Mouse (Mus musculus) G1E (cell line): ENCODE results near the gene Ino80b.

ENCODE experiments used
- CTCF ChIP-seq: IDR thresholded peaks from 2 replicates; pipeline ENCODE4 v1.5.1; 2012; ENCODE audit warnings: low read depth, low read length, inconsistent platforms, mixed read lengths
- GATA1 ChIP-seq: IDR thresholded peaks from 2 replicates; pipeline ENCODE4 v1.6.1; 2012; ENCODE audit warnings: borderline replicate concordance, low read length, inconsistent platforms, mixed read lengths
- GATA2 ChIP-seq: IDR thresholded peaks from 2 replicates; pipeline ENCODE4 v1.6.1; 2012; ENCODE audit warnings: low read depth, low read length, inconsistent platforms, borderline replicate concordance
- POLR2AphosphoS5 ChIP-seq: IDR thresholded peaks from 2 replicates; pipeline ENCODE4 v1.6.1; 2012; ENCODE audit warnings: low read depth, low read length, inconsistent platforms; ENCODE audit not compliant: insufficient replicate concordance
- TAL1 ChIP-seq: conservative IDR thresholded peaks from 2 replicates; pipeline ENCODE4 v1.6.1; 2012; ENCODE audit warnings: low read depth, low read length, inconsistent platforms, mixed read lengths

GRCm38 (mm10) chr6:83104158-83104557, 21.1 kb downstream of the Ino80b start:
- TF ChIP-seq CTCF (no peak), GATA1 (no peak), POLR2AphosphoS5 (no peak), GATA2 (no peak), TAL1 (no peak)
